Mouse (Mus musculus) mesoderm, embryonic 11.5 days (tissue): Measurements from ENCODE around the gene Tmem129.

ENCODE experiments used
- DNase-seq: peaks from one replicate; pipeline ENCODE4 v3.0.0-alpha.2; 2012; ENCODE audit warnings: low read depth, low spot score

The Tmem129 gene

GRCm38 (mm10) chr5:33637606-33638350 is 20.4 kb downstream of the Tmem129 start:
- DNase-seq: no peak

DNA sequence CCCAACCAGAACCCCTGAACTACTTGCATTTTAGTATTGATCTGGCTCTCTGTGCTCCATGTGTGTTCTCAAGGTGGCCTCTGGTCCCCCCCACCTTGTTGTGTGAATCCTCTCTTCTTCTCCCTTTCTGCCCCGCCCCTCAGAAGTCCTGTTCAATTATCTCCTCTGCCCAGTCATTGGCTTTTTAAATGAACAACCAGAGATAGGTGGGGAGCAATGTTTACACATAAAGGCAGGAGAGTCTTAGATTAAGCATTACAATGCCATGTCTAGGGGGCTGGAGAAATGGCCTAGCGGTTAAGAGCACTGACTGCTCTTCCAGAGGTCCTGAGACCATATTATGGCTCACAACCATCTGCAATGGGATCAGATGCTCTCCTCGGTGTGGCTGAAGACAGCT is 22.9 kb downstream of the Tmem129 start:
- DNase-seq: no peak

DNA sequence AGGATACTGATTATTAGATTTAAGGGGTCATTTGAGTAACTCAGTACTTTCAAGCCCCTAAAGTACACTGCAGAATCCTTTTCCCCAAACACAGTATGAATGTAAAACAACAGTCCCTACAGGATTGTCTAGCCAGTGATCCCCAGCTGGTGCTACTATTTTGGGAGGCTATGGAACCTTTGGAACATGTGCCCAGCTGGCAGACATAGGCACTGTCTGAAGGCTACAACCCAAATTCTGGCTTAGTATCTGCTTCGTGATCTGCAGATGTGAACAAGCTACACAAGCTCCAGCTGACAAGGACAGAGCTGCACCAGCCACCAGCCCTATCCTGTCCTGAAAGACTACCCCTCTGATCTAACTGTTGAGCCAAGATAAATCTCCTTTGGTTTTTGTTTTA is 25.7 kb downstream of the Tmem129 start:
- DNase-seq: no peak

DNA sequence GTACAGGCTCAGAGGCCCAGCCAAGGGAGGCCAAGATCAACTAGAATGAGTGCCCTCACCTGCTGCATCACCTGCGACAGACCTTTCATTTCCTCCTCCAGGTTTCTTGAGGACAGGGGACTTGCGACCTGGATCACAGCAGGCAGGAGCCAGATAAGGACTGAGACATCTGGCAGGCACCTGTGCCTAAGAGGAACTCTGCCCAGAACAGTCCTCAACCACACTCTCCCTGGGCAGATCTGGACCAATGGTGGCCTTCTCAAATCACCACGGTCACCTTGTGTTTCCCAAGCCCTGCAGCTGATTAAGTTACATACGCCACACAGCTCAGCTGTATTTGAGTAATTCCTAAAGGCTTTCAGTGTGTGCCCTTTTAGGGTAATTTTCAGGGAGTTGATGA is 27.6 kb downstream of the Tmem129 start:
- DNase-seq: no peak

- no peak for DNase-seq
Observed at GRCm38 (mm10) chr5:33630061-33630460, 28.2 kb downstream of the Tmem129 start.

DNA sequence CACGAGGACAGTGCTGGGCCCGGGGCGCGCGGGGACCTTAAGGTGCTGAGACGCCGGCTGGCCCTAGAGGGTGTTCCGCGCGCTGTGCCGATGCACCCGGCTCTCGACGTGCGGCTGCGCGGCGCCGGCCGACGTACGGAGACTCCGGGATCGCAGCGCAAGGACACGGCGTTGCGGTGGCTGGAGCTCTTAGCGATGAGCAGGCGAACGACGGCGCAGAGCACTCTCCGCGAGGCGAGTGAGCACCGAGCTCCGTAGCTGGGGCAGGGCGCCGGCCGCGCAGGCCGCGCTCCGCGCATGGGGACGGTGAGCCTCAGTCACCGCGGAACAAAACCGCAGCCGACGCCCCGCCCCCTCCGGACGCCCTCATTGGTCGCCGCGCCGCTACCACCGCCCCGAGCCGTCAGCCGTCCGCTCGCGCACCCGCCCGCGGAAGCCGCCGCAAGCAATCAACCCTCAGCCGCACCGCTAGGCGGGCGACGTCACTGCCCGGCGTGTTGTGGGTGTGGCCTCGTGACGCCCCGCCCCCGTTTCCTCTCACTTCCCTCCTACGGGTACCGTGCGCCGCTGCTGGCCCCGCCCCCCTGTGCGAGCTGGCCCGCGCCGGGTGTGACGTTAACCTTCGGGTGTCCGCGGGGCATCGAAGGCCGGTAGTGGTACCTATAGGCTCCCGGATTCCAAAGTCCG is 28.8 kb downstream of the Tmem129 start, which contains the start of the genes Fam53a and Gm9903:
Gene Fam53a (minus strand): TSS at position 335 of the 687 bp plus-strand sequence.
Gene Gm9903 (plus strand): TSS at position 625 of the 687 bp plus-strand sequence.
- DNase-seq: peak; percentile 97

DNA sequence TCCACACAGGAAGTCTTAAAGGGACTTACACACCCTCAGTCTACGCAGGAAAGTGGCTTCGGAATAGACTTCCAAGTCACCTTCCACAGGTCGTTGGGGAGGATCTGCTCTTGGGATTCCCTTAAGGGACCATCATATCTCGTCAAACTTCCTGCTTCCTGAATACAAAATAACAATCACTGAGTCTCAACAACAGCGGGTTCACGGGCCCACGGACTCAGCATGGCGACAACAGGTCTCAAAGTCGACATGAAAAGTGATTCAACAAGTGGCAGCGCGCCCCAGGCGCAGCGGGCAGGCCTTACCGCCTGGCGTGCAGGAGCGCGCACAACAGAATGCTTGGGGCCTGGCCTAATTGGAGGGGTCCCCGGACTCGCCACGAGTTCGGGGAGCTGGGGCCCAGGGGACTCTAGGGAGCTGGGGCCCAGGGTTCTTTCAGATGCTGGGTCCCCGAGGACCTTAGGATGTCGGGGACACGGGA is 29.4 kb downstream of the Tmem129 start:
- DNase-seq: peak; percentile 63

- no peak for DNase-seq
Observed at GRCm38 (mm10) chr5:33627968-33628367, 30.2 kb downstream of the Tmem129 start.

GRCm38 (mm10) chr5:33623766-33624165 is 34.5 kb downstream of the Tmem129 start:
- no peak for DNase-seq

GRCm38 (mm10) chr5:33622671-33623070 is 35.5 kb downstream of the Tmem129 start:
- DNase-seq: no peak

GRCm38 (mm10) chr5:33614391-33614790 is 43.8 kb downstream of the Tmem129 start:
- DNase-seq: no peak

GRCm38 (mm10) chr5:33611795-33612194 is 46.4 kb downstream of the Tmem129 start:
- DNase-seq: no peak

GRCm38 (mm10) chr5:33609226-33609625 is 49.0 kb downstream of the Tmem129 start:
- no peak for DNase-seq

DNA sequence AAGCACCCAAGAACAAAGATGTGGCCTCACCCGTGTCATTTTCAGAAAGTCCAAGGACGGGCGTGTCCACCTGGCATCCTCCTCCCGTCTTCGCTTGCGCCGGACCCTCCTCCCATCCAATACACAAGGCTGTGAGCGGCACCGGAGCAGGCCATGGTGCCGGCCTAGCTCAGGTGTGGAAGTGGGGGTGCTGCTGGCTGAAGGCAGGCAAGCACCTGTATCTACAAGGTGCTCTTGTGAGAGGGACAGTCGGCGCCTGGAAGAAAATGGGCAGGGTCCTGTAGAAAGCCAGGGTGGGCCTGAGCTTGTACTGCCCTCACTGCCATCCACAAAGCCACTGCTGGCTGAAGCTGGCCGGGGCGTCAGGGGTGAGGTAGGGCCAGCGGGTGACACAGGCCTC is 50.8 kb downstream of the Tmem129 start:
- no peak for DNase-seq

GRCm38 (mm10) chr5:33606631-33607030 is 51.6 kb downstream of the Tmem129 start:
- DNase-seq: no peak

GRCm38 (mm10) chr5:33605314-33605713 is 52.9 kb downstream of the Tmem129 start:
- DNase-seq: no peak
